Mouse (Mus musculus) monocyte, adult 5-6 weeks (primary cell): ENCODE data around the gene Proser3. TPM values are rescaled to one million over a fixed set of nuclear protein-coding genes. Genes with fewer than 3 reads are reported as not detected.
A peak's percentile ranks its signal among the peaks of the same experiment; 100 is the strongest.

Experiments
- ATAC-seq: fragments of 153-309, 156-312 bp; replicated peaks from 2 replicates; pipeline ENCODE4 v1.8.0; 2017; ENCODE audit warnings: mild to moderate bottlenecking; ENCODE audit not compliant: low TSS enrichment, insufficient number of reproducible peaks, severe bottlenecking, poor library complexity, low FRiP score
- total RNA-seq: library from RNA; stranded (forward); fragments of 200-1000, 200-491, 200-594 nt; gene quantifications from 3 replicates; pipeline ENCODE4 v1.2.3, GENCODE M21; 2017

The Proser3 gene
- total RNA-seq, 1 experiment from 2014 or later = 1.7 TPM

GRCm38 (mm10) chr7:30553810-30554584 lies 1.9 kb upstream of the Proser3 start:
- ATAC-seq = no peak

DNA sequence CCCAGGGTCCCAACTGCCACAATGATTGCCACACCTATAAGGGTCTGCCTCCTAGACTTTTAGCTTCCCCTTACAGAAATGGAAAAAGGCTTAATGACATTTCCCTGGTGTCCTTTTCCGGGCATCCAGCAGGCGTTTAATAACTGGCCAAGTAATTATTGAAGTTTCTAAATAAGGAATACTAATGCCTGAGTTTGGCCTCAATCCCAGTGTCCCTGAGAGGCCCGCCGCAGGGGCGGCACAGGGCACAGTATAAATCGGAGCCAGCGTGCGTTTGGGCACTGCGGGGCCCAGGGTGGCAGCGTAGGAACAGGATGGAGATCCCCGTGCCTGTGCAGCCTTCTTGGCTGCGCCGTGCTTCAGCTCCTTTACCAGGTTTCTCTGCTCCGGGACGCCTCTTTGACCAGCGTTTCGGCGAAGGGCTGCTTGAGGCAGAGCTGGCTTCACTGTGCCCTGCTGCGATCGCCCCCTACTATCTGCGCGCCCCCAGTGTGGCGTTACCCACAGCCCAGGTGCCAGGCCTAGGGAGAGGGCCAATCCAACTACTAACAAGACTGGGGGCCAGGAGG lies 1.0 kb upstream of the Proser3 start:
- no peak for ATAC-seq

DNA sequence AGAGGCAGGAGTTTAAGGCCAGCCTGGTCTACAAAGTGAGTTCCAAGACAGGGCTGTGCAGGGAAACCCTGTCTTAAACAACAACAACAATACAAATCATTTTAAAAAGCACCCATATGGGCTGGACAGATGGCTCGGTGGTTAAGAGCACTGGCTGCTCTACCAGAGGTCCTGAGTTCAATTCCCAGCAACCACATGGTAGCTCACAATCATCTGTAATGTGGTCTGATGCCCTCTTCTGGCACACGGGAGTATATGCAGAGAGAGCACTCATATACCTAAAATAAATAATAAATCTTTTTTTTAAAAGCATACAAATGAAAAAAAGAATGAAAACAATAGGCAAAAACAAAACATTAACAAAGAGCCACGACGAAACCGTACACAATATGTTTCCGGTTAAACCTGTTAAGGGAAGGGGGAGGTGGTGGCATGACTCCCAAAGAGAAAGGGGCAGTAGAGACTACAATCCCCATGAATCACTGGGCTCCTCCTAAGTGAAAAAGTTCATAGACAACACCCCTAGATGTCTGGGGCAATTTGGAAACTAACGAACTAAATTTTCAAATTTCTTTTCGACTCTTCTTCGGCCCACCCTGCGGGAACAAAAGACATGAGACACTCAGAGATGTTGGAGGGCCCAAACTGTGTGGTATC lies 526 bp downstream of the Proser3 start:
- ATAC-seq = peak; percentile 29; the same call in 1 of the 2 replicates

DNA sequence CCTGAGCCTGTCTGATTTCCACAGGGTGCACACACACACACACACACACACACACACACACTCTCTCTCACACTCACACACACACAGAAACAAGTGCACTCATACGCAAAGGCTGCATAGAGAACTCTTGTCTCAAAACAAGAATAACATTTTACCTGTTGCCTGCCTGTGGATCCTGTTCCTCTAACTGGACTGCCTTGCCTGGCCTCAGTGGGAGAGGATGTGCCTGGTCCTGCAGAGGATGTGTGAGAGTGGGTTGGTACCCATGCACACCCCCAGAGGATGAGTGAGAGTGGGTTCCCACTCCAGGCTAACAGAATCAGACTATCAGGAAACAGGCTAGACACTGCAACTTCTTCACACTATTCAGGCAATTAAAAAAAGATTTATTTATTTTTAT lies 1.5 kb downstream of the Proser3 start:
- ATAC-seq = no peak

GRCm38 (mm10) chr7:30549880-30550279 lies 2.2 kb downstream of the Proser3 start:
- no peak for ATAC-seq

GRCm38 (mm10) chr7:30544327-30544726 lies 7.8 kb downstream of the Proser3 start:
- no peak for ATAC-seq

GRCm38 (mm10) chr7:30540572-30540971 lies 11.5 kb downstream of the Proser3 start:
- ATAC-seq = no peak; the same call in 1 of the 2 replicates

- ATAC-seq = peak; percentile 89
Measured at GRCm38 (mm10) chr7:30534633-30535577, 17.2 kb downstream of the Proser3 start, which contains the start of gene Arhgap33. TSS of gene Arhgap33 (minus strand) at chr7:30535060.

GRCm38 (mm10) chr7:30533941-30534632 lies 18.0 kb downstream of the Proser3 start:
- ATAC-seq = no peak; the same call in 1 of the 2 replicates

DNA sequence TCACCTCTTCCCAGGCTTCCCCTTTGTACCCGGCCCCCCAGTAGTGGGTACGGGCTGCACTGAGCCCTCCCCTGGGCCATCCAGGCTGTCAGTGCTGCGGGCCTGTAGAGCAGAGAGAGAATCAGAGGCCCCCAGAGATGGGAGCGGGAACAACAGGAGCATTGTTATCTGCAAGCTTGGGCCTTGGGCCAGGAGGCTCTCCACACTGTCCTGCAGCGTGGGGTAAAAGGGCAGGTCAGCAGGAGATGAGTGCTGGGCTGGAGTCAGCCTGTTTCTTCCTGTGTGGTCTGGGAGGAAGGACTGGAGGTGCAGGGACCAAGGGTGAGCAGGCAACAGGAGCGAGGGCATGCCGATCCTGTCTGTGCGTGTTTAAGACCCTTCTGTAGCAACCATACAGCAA lies 19.2 kb downstream of the Proser3 start:
- no peak for ATAC-seq

DNA sequence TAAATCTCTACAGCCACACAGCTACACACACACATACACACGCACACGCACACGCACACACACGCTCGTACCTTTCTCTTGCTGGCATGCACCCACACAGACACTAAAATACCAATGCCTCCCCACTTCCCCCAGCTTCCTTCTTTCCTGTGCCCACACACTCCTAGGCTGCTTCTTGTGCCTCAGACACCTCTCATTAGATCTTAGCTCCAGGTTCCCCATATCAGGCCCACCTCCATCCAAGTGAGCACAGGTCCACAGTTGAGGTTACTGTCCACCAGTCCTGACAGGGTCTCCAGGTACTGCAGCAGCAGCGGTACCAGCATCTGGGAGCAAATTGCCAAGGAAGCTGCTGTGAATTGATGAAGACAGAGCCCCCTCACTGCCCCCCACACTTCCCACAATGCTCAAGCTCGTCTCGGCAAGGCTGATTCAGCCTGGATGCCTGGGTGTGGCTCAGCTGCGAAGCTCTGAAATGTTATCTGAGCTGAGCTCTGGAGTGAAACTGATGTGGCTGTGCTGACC lies 20.7 kb downstream of the Proser3 start:
- no peak for ATAC-seq

DNA sequence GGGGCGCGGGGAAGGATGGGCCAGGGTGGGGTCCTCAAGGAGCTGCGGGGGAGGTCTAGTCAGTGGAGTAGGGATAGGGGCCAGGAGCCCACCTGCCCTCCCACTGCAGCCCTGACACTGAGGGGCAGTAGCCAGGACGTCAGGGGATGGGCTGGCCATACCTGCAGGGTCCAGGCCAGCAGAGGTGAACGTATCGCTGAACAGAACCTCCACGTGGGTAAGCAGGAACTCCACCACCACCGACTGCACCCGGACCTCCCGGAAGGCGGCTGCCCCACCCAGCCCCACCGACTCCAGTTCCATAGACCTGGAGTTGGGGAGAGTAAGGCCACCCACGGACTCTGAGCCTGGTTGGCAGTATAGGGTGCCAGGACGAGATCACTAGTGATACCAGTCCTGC lies 25.1 kb downstream of the Proser3 start:
- ATAC-seq = no peak

DNA sequence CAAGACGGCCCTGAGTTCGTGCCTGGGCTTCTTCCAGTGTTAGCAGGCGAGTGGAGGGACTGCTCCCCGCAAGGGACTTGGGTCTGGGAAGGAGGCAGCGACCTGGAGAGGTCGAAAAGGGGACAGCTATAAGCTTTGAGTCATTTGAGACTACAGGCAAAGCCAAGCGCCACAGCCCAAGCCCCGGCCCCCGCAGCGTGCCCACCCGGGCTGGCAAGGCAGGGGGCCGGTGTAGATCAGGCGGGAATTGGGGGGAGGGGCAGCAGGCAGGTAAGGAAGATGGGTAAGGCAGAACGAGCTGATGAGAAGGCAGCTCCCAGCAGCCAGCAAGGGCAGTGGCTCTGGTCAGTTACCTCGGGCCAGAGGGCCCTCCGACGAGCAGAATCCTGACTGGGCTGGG lies 25.7 kb downstream of the Proser3 start:
- no peak for ATAC-seq

DNA sequence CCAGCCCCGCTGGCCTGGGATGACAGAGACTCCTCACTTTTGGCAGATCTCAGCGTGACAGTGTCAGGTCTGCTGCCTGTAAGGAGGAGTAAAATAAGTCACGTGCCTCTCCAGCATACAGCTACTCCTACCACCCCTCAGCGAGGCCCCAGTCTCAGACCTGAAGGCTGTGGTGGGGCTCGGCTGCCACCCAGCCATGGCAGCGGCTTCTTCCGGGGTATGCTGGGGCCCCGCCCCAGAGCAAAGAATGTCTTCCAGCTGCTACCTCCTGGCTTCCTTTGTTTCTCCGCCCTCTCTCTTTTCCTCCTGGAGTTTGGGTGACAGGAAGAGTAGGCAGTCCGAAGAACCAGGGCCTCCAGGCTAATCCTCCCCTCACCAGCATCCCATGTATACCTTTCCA lies 26.1 kb downstream of the Proser3 start:
- no peak for ATAC-seq

DNA sequence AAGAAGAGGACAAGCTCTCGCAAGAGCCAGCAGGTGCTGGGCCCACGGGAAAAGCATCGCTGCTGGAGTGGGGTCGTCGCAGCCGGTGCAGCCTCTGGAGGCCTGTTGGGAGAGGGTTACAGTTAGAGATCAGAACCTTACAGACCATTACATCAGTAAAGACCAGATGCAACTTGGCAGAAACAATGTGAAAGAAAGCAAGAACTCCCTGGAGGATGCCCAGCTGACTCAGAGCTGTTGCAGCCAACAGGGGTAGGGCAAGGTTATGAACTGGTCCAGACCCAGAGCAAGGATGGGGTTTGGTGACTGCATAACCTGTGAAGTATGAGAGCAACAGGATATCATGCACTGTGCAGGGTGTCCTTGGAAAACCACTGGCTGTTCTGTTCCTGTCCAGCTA lies 27.6 kb downstream of the Proser3 start:
- no peak for ATAC-seq

- ATAC-seq = no peak
Measured at GRCm38 (mm10) chr7:30522871-30523270, 29.2 kb downstream of the Proser3 start.

DNA sequence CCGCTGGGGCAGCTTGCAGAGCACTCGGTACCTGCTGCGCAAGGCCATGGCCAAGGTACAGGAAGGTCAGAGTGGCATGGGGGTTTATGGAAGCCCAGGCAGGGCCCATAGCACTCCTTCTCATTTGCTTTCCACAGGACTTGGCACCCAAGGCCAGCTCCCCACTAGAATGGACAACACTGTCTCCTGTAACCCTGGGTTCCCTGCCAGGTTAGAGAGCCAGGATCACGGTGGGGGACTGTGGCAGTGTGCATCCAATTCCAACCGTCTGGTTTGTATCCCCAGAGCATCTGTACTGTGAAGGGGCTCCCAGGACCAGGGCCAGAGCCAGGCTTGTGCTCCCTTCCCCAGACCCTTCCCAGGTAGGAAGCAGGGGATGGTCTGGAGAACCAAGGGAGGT lies 31.2 kb downstream of the Proser3 start:
- ATAC-seq = no peak

GRCm38 (mm10) chr7:30520396-30520795 lies 31.7 kb downstream of the Proser3 start:
- no peak for ATAC-seq
